Mouse (Mus musculus): ENCODE results near the gene Hecw2. TPM values are rescaled to one million over a fixed set of nuclear protein-coding genes. Genes with fewer than 3 reads are reported as not detected.
A peak's percentile ranks its signal among the peaks of the same experiment; 100 is the strongest.

Gene Hecw2
- polyA plus RNA-seq, 1 experiment from 2014 or later, result 0.85 TPM

DNA sequence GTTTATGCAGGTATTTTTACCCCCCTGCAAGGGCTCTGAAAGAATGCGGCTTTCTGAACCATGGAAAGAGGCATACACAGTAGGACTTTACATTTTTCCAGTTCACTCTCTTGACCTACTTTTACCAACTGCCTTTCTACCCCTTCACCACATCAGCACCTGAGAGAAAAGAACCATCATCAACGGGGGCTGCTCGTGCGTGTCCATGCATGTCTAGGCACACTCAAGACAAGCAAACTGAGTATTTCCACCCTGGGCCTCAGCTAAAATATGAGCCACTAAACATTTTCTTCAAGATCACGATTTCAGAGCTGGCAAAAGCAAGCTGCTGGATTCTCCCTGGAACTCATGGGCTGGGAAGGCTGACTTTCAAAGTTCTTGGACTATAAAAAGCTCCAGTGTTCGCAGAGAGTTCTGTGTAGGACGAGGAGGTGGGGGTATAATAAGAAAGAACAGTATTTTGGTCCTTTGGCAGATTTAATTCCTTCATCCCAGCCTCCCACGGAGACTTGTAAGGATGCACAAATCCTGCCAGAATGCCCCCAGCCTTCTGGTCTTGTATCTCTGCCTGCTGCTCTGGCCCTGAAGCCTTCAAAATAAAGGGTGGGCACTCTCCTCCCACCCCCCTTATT is 76.5 kb downstream of the Hecw2 start:
- DNase-seq (ENCODE audit: low spot score), result peak; percentile 45

- no peak for DNase-seq (ENCODE audit: low spot score)
Measured at GRCm38 (mm10) chr1:54110920-54111605, 83.9 kb downstream of the Hecw2 start.

GRCm38 (mm10) chr1:54109255-54109654 is 85.7 kb downstream of the Hecw2 start:
- no peak for DNase-seq (ENCODE audit: low spot score)

DNA sequence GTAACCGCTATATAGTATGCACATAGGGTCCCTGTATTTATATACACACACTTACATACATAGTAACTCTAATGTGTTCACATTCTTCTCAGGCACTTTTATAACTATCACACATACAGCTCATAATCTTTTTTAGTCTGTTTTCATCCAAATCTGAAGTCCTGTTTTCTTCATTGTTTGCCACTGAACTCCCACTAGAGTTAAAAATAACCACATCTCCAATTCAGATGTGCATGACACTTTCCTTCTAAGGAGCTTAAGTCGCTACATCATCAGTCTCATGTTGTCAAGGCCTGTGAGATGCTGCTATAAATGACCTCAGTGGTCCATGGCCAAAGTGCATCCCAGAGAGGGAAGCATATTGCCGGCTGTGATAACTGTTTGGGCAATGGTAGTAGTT is 88.2 kb downstream of the Hecw2 start:
- no peak for DNase-seq (ENCODE audit: low spot score)

DNA sequence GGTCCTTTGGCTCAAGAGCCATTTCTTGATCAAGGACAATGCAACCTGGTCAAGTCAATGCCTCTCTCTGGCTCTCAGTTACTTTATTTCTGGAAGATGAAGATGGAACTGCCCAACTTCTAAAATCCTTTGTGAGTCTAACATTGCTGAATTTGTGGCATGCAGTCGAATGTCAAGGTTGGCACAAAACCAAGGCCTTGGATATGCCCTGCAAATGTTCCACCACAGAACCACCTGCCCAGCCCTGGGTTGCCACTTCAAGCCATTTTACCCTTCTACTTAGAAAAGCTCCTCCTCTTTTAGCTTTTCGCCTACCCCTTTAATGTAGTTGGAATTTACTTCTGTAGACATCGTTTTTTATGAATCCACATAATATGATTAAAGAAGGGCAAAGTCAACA is 115.3 kb downstream of the Hecw2 start:
- no peak for DNase-seq (ENCODE audit: low spot score)

DNA sequence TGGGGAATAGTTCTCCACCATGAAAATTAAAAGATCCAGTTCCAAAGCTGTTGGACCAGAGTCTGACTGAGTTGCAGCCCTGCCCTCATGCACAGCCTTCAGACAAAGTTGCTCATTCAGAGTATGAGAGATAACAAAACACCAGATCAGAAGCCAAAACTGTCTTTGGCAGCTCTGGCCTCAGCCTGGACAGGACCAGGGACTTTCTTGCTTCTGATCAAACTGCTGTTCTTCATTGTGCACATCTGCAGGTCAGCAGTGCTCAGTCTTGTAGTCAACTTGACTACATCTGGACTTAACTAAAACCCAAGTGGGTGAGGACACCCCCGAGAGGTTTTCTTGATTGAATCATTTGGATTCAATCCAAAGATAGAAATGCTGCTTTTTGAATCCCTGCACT is 120.5 kb downstream of the Hecw2 start:
- DNase-seq (ENCODE audit: low spot score), result no peak

DNA sequence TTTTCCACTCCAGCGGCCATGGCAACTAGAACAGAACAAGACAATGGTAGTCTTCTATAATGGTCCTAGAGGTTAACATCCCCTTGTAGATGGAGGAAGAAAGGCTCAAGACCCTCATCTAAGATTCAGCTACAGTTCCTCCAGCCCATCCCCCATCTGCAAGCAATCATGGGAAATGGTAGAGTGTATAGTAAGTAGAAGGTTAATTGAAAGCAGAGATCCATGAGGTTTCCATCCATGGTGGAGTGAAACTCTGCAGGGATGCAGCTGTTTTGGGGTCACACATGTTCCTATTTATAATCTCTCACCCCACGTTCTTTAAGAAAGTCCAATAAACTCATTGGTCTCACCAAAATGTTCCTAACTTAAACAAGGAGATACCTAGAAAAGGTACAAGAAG is 124.8 kb downstream of the Hecw2 start:
- no peak for DNase-seq (ENCODE audit: low spot score)

GRCm38 (mm10) chr1:54068248-54068647 is 126.7 kb downstream of the Hecw2 start:
- DNase-seq (ENCODE audit: low spot score), result no peak

- DNase-seq (ENCODE audit: low spot score), result no peak
Measured at GRCm38 (mm10) chr1:54065434-54065833, 129.5 kb downstream of the Hecw2 start.

DNA sequence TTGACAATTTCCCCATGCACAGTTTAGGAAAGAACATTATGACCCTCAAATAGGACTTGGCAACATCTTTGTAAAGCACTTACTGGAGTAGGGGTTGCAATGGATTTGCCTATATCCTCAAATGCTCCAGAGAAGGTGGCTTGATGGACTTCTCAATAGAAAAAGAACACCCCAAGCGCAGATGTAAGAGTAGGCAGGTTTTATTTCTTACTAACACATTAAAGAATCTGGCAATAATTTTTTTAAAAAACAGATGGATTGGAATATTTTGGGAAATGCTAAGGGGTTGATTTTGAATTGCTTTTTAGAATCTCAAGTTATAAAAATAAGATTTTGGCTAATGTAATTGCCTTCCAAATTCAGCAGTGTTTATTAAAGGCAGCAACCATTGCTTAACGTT is 133.9 kb downstream of the Hecw2 start:
- DNase-seq (ENCODE audit: low spot score), result no peak

- no peak for DNase-seq (ENCODE audit: low spot score)
Measured at GRCm38 (mm10) chr1:54059731-54060130, 135.2 kb downstream of the Hecw2 start.

GRCm38 (mm10) chr1:54052771-54053170 is 142.2 kb downstream of the Hecw2 start:
- no peak for DNase-seq (ENCODE audit: low spot score)

DNA sequence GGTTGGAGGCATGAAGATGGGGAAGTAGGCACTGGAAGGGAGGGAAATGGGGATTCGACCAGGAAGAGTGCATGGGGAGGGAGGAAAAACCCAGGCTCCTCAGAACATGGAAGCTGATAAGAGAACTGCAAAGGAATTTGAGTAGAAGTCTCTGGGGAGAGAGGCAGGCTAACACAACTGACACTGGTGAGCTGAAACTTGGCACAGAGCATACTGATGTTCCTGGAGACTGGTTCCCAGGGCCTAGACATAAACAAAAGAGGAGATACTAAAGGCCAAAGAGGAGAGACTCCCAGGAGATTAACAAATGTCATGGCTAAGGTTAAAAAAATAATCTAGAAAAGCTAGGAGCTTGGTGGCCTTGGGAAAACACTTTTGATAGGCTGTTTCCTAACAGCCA is 148.0 kb downstream of the Hecw2 start:
- DNase-seq (ENCODE audit: low spot score), result no peak

DNA sequence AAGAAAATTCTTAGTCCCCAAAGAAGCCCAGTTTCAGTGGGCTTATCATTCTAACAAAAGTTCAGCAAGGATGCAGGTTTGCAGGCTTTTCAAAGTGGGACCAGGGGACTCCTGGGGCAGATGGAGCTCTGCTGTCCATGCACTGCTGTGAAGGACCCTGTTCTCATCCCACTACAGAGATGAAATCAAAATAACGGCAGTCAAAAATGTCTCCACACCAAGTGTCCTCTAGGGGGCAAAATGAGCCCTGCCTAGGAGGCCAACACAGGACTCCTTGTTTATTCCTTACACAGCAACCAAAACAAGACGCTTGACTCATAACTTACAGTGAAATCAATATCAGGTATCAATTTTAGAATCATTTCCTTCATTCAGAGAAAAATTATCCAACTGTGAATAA is 155.9 kb downstream of the Hecw2 start:
- DNase-seq (ENCODE audit: low spot score), result peak; percentile 49

DNA sequence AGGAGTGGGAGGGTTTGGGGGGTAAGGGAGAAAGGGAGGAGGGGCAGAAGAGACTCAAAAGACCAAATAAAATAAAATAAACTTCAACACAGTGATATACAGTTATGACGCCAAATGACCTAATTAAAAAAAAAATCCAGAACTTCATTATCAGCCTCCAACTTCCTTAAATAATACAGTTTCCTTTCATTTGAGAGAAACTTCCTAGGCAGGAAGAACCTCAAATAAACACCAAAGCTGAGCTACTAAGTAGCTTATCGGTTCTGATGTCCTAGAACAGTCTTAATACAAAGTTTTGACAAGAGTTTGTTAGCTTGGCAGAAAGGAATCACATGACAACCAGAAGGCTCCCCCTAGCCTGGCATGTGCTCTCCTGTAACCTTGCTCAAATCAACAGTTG is 177.3 kb downstream of the Hecw2 start:
- no peak for DNase-seq (ENCODE audit: low spot score)

DNA sequence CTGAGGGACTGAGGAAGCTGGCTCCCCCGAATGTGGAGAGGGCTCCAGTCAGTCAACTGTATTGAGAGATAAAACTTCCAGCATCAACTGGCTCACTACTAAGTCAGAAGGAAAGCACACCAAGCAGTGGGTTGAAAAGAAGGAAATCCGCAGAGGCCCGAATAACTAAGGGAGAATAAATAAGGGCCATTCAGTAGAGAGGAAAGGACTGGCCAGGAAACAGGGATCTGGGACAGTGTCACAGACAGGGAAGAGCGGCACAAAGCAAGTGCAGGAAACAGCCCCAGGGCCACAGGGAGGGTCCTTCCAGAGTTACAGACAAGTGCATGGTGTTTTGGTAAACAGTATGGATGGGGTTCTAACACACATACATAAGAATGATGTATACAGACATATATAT is 179.2 kb downstream of the Hecw2 start:
- no peak for DNase-seq (ENCODE audit: low spot score)

DNA sequence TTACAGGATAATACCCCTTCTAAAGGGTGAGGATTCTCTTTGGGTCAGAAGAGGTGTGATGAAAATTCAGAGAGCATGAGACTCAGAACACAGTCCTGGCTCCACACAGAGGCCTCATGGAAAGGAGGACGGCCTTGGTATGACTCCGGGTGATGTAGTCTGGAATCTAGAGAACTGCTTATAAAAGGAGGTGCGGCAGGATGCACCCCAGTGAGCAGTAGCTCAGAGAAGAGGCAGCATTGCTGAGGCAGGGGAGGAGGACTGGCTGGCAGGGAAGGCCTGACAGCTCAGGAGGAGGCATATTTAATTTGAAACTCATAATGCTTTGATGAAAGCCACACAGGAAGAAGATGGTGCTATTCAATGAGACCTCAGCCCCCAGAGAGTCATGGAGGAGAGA is 182.6 kb downstream of the Hecw2 start:
- no peak for DNase-seq (ENCODE audit: low spot score)

DNA sequence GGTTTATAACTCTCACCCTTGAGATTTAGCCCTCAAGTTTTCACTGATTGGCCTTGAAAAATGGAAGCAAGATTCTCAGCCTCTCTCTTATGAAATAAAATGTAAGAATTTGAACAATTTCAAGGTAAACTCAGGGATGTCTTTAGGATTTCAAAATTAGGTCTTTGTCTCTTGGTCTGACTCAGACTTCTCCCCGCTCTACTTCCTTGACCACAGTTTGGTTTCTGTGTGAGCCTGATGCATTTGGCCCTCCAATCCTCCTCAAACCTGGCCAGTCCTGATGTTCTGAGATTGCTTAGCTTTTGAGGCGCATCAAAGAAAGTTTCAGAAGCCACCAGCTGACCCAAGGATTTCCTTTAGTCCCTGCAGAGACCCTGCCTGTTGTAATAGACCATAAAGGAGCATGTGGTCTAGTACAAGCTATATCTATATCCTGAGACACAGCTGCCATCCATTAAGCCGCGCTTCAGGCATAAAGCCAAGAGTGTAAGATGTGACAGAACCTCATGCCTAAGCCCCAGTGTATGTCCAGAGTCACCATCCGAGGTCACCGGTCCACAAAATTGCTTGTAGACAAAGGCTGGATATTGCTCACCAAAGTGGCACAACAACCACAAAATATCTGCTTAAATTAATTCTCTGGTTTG is 185.4 kb downstream of the Hecw2 start:
- DNase-seq (ENCODE audit: low spot score), result no peak

GRCm38 (mm10) chr1:54005860-54006386 is 189.0 kb downstream of the Hecw2 start:
- no peak for DNase-seq (ENCODE audit: low spot score)

GRCm38 (mm10) chr1:54003288-54003687 is 191.7 kb downstream of the Hecw2 start:
- no peak for DNase-seq (ENCODE audit: low spot score)

DNA sequence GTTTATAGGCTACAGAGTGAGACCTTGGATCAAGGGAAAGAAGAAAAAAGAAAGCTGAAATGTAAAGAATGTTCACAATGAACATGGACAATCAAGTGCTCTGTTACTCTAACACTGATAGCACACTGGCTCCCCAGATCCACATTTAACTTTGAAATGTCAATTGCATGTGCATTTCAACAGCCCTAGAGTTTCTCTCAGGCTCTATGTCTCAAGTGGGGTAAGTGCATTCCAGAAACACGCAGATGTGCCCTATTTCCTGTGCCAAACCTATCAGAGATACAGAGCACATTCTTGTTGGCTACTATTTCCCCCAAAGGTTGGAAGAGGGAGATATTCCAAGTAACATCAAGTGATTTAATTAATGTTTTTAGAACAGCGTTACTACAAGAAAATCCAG is 192.9 kb downstream of the Hecw2 start:
- DNase-seq (ENCODE audit: low spot score), result no peak

- DNase-seq (ENCODE audit: low spot score), result no peak
Measured at GRCm38 (mm10) chr1:53997239-53997638, 197.7 kb downstream of the Hecw2 start.

All from thymus, postnatal 0 days (tissue).